Mouse (Mus musculus) effector memory CD4-positive, alpha-beta T cell, adult 5 months (primary cell): ENCODE data around the gene Rgcc. TPM values are rescaled to one million over a fixed set of nuclear protein-coding genes. Genes with fewer than 3 reads are reported as not detected.

Source experiments
- polyA plus RNA-seq: library from polyadenylated mRNA; unstranded; fragments of 100-300 nt; shearing (Covaris generic); gene quantifications from one replicate; pipeline ENCODE4 v1.2.1, GENCODE M21; 2017

The Rgcc gene
- 199 TPM for polyA plus RNA-seq

GRCm38 (mm10) chr14:79301466-79301875 is at the start of gene Rgcc:
Gene Rgcc (minus strand): TSS chr14:79301645.

Other genes with a start within 250 kb of the Rgcc start
- gene Zfp957, start 54.3 kb downstream of the Rgcc start, polyA plus RNA-seq, result not detected
- 47.8 TPM for gene Naa16, start 89.1 kb upstream of the Rgcc start, polyA plus RNA-seq
- gene Mtrf1, start 96.1 kb upstream of the Rgcc start, polyA plus RNA-seq, result 2.3 TPM
- gene Kbtbd7, start 124.9 kb upstream of the Rgcc start, polyA plus RNA-seq, result 3.6 TPM
- 0.17 TPM for gene Kbtbd6, start 150.2 kb upstream of the Rgcc start, polyA plus RNA-seq
- gene Elf1, start 179.5 kb upstream of the Rgcc start, polyA plus RNA-seq, result 293 TPM
- gene Wbp4, start 179.9 kb upstream of the Rgcc start, polyA plus RNA-seq, result 42.2 TPM